In the genomic region with DNA sequence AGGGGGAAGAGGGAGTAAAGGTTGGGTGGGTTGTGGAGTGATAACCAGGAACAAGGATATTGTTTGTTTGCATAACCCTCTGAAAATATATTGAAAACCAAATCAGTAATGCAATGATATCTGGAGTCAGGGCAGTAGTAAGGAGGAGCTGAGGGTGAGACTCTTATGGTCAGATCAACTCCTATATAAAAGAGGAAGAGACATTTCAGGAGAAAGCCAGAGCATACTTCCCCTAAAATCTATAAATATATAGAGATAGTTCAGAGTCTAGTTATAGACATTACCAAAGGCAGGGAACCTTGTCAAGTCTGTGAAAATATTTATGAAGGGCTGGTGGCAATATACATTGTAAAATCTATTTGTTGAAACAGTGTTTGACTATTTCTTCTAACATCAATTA, we compare ENCODE assay signal across 28 mouse cellular contexts.
DNase-seq lines count a peak whose midpoint lies in the region; ATAC-seq and TF ChIP-seq lines count a peak whose summit lies in the region.
"Had no signal": no experiment of that assay in that cellular context is flagged by ENCODE, and none has a peak within 500 bp of the region (broad histone marks: within the 10 kb centered on the region; RNA-seq: fewer than 3 reads in every experiment).

No protein-coding gene starts in this region.

- no peak overlapping the region for H3K27ac ChIP-seq in MEL (ENCODE audit: control insufficient read depth, low read depth, low read length)
- no peak overlapping the region for H3K27ac ChIP-seq in forebrain, embryonic 13.5 days
- H3K27ac ChIP-seq: embryonic facial prominence, embryonic 13.5 days; embryonic facial prominence, embryonic 15.5 days; forebrain, embryonic 10.5 days; forebrain, embryonic 12.5 days; forebrain, embryonic 15.5 days had no signal

- H3K9ac ChIP-seq in MEL (ENCODE audit: control insufficient read depth, low read depth, low read length, poor library complexity, severe bottlenecking) = no peak overlapping the region
- no peak overlapping the region for H3K9ac ChIP-seq in forebrain, embryonic 13.5 days
- H3K9ac ChIP-seq: embryonic facial prominence, embryonic 13.5 days; embryonic facial prominence, embryonic 15.5 days; forebrain, embryonic 12.5 days; forebrain, embryonic 15.5 days; forebrain, postnatal 0 days had no signal

- H3K4me2 ChIP-seq in forebrain, embryonic 13.5 days = no peak overlapping the region
- H3K4me2 ChIP-seq: embryonic facial prominence, embryonic 13.5 days; embryonic facial prominence, embryonic 15.5 days; forebrain, embryonic 12.5 days; forebrain, embryonic 15.5 days had no signal

- no peaks in the 10 kb centered on the region for H3K9me3 ChIP-seq in MEL (replicated peaks; ENCODE audit: insufficient read depth, low read length)
- H3K9me3 ChIP-seq in forebrain, embryonic 13.5 days (replicated peaks) = no peaks in the 10 kb centered on the region
- H3K9me3 ChIP-seq: embryonic facial prominence, embryonic 13.5 days; embryonic facial prominence, embryonic 15.5 days; forebrain, embryonic 10.5 days; forebrain, embryonic 12.5 days; forebrain, embryonic 15.5 days had no signal

- TF ChIP-seq EP300 in MEL (IDR thresholded peaks at IDR 0.05; ENCODE audit: low read depth in 1 of 2, low read length in 2 of 2) = no peak

- DNase-seq in MEL (ENCODE audit: low read depth, low spot score) = peak; percentile 39
- no peak for DNase-seq in layer of hippocampus, adult 9-11 months
- DNase-seq in layer of hippocampus, postnatal 14 days (ENCODE audit: low spot score in 2 of 2) = no peak
- DNase-seq: adrenal gland, adult 8-10 months; adrenal gland, postnatal 14 days; adrenal gland, postnatal 36 days; B cell, adult 2 months; cerebellum, adult 11-12 months; cerebellum, adult 2 months; cerebellum, adult 9-10 months; cerebellum, postnatal 10 days; cerebellum, postnatal 25 days; embryo, embryonic 11 days; forebrain, postnatal 0 days had no signal

- H3K36me3 ChIP-seq in MEL (ENCODE audit: control insufficient read depth in 1 of 2, insufficient read depth in 2 of 2, low read length in 2 of 2) = no peaks in the 10 kb centered on the region
- no peaks in the 10 kb centered on the region for H3K36me3 ChIP-seq in forebrain, embryonic 13.5 days (ENCODE audit: poor library complexity, severe bottlenecking)
- H3K36me3 ChIP-seq: embryonic facial prominence, embryonic 13.5 days; embryonic facial prominence, embryonic 15.5 days; forebrain, embryonic 10.5 days; forebrain, embryonic 12.5 days; forebrain, embryonic 15.5 days; G1E had no signal

- no peak for TF ChIP-seq POLR2A in MEL (IDR thresholded peaks at IDR 0.05; ENCODE audit: control insufficient read depth in 1 of 2, insufficient read depth in 1 of 2, low read depth in 1 of 2, low read length in 2 of 2, poor library complexity in 1 of 2)

- H3K4me3 ChIP-seq in MEL (ENCODE audit: control insufficient read depth in 1 of 2, insufficient read depth in 1 of 2, low read depth in 2 of 2, low read length in 2 of 2) = no peak overlapping the region
- no peak overlapping the region for H3K4me3 ChIP-seq in forebrain, embryonic 13.5 days
- H3K4me3 ChIP-seq: embryonic facial prominence, embryonic 13.5 days; embryonic facial prominence, embryonic 15.5 days; erythroblast, embryonic 14.5 days; forebrain, embryonic 10.5 days; forebrain, embryonic 12.5 days; forebrain, embryonic 15.5 days had no signal

- TF ChIP-seq RAD21 in MEL (IDR thresholded peaks at IDR 0.05; ENCODE audit: low read depth, low read length) = no peak

- no peaks in the 10 kb centered on the region for H3K27me3 ChIP-seq in MEL (ENCODE audit: control insufficient read depth in 1 of 2, insufficient read depth in 2 of 2, low read length in 2 of 2)
- no peaks in the 10 kb centered on the region for H3K27me3 ChIP-seq in forebrain, embryonic 13.5 days
- H3K27me3 ChIP-seq: CH12.LX; embryonic facial prominence, embryonic 13.5 days; embryonic facial prominence, embryonic 15.5 days; forebrain, embryonic 12.5 days; forebrain, embryonic 15.5 days; Patski had no signal

- no peak for TF ChIP-seq CTCF in MEL (IDR thresholded peaks at IDR 0.05 in 2 of 3, conservative IDR thresholded peaks at IDR 0.05 in 1 of 3; ENCODE audit: control insufficient read depth in 1 of 3, insufficient read depth in 1 of 3, low read depth in 2 of 3, low read length in 3 of 3, poor library complexity in 1 of 3, severe bottlenecking in 1 of 3)

- H3K4me1 ChIP-seq in MEL (ENCODE audit: control insufficient read depth in 1 of 2, insufficient read depth in 2 of 2, low read length in 2 of 2) = no peaks in the 10 kb centered on the region
- H3K4me1 ChIP-seq in forebrain, embryonic 13.5 days = no peaks in the 10 kb centered on the region
- H3K4me1 ChIP-seq: embryonic facial prominence, embryonic 13.5 days; embryonic facial prominence, embryonic 15.5 days; forebrain, embryonic 10.5 days; forebrain, embryonic 12.5 days; forebrain, embryonic 15.5 days had no signal

- peak; percentile 60 for ATAC-seq in common myeloid progenitor, adult 5-6 weeks (replicated peaks; ENCODE audit: low read depth, poor library complexity, severe bottlenecking)
- ATAC-seq in megakaryocyte, adult 5-6 weeks (ENCODE audit: poor library complexity, severe bottlenecking) = peak; percentile 47; the same call in 1 of the 2 replicates
- ATAC-seq in forebrain, embryonic 13.5 days = no peak
- ATAC-seq: activated CD4-positive, CD25-positive, alpha-beta regulatory T cell, adult 4 months; CD4-positive, CD25-positive, alpha-beta regulatory T cell, adult 4 months; forebrain, embryonic 15.5 days; forebrain, postnatal 0 days; Patski had no signal

- no peaks in the 10 kb centered on the region for H3K79me2 ChIP-seq in MEL (ENCODE audit: control insufficient read depth, insufficient read depth, low read length, poor library complexity)

TF ChIP-seq in MEL, 35 proteins besides CTCF, POLR2A, EP300 and RAD21:
- TF ChIP-seq USF1 (IDR thresholded peaks at IDR 0.05; ENCODE audit: low read depth, low read length) (no peak), CHD1 (IDR thresholded peaks at IDR 0.05; ENCODE audit: low read depth, low read length) (no peak), MYC (IDR thresholded peaks at IDR 0.05; ENCODE audit: low read depth, low read length) (no peak), NELFE (IDR thresholded peaks at IDR 0.05; ENCODE audit: low read depth, low read length) (no peak), USF2 (IDR thresholded peaks at IDR 0.05; ENCODE audit: borderline replicate concordance in 1 of 2, insufficient read depth in 1 of 2, low read depth in 1 of 2, low read length in 2 of 2) (no peak), TBP (IDR thresholded peaks at IDR 0.05; ENCODE audit: low read depth, low read length) (no peak)
TF ChIP-seq in MEL: peak in this region for 0.
